Mouse (Mus musculus): ENCODE data around the gene Lyar. TPM values are rescaled to one million over a fixed set of nuclear protein-coding genes. Genes with fewer than 3 reads are reported as not detected.

The Lyar gene
- polyA plus RNA-seq, 1 experiment from 2014 or later: 55.7 TPM

Other genes starting within 250 kb of the Lyar start
- 35.7 and 37.1 TPM in 2 replicates for gene Stx18, start 181.7 kb upstream of the Lyar start, polyA plus RNA-seq (2015; fragmentation: Nextera tagmentation; extraction: Ambion mirVana)
- gene Nsg1, start 60.6 kb upstream of the Lyar start, polyA plus RNA-seq (2015; fragmentation: Nextera tagmentation; extraction: Ambion mirVana): 1,020 and 1,085 TPM in 2 replicates
- 20.4 and 23.6 TPM in 2 replicates for gene Zbtb49, start within 50 bp of the Lyar start, polyA plus RNA-seq (2015; fragmentation: Nextera tagmentation; extraction: Ambion mirVana)
- 101 and 104 TPM in 2 replicates for gene Tmem128, start 39.7 kb downstream of the Lyar start, polyA plus RNA-seq (2015; fragmentation: Nextera tagmentation; extraction: Ambion mirVana)
- gene Otop1, start 55.5 kb downstream of the Lyar start, polyA plus RNA-seq (2015; fragmentation: Nextera tagmentation; extraction: Ambion mirVana): not detected in 2 replicates
- 0.13 and 0.35 TPM in 2 replicates for gene Drd5, start 98.9 kb downstream of the Lyar start, polyA plus RNA-seq (2015; fragmentation: Nextera tagmentation; extraction: Ambion mirVana)